Mouse (Mus musculus): ENCODE data around the gene A730015C16Rik.

Gene A730015C16Rik

DNA sequence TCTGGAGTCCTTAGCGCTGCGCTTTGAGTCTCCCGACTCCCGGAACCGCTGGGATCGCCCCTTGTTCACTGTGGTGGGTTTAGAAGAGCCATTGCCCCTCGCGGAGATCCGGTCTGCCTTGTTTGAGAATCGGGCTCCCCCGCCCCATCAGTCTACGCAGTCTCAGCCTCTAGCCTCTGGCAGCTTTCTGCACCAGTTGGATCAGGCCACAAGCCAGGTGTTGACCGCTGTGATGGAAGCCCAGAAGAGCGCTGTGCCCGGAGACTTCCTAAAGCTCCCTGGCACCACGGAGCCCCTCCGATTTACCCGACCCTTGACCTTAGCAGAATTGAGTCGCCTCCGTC lies at the start of gene A730015C16Rik:
TSS of gene A730015C16Rik (minus strand) at position 115 of the 344 bp plus-strand sequence.
- no peak for DNase-seq (ENCODE audit: low spot score)

DNA sequence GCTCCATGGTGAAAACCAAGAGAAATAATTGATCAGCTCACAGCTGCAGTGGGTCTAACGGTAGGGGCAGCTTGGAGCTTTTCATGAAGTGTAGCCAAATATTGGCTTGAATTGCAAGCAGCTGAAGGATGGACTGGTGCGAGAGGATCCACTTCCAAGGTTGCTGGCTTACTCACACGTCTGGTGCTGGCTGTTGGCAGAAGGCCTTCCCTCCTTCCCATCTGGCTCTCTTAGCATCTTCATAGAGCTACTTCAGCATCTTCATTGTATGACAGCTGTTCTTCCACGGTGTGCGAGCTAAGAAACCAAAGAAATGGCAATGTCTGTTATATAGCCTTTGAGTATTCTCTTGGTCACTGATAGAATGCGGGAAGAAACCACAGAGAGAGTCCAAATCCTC lies 42.5 kb upstream of the A730015C16Rik start:
- no peak for DNase-seq (ENCODE audit: low spot score)

DNA sequence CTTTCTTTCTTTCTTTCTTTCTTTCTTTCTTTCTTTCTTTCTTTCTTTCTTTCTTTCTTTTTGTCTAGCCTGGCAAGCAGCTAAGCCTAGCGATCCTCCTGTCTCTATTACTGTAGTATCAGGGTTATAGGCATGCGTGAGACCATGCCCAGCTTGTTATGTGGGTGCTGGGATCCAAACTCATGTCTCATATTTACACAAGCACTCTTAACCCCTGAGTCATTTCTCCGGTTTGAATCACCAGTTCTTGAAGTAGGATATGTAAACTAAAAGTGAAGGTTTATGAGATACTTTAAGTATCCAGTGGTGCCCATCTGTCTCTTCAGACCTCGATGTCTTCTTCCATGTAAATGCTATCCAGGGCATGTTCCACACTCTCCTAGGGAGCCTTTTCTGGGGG lies 39.0 kb upstream of the A730015C16Rik start:
- DNase-seq (ENCODE audit: low spot score): no peak

DNA sequence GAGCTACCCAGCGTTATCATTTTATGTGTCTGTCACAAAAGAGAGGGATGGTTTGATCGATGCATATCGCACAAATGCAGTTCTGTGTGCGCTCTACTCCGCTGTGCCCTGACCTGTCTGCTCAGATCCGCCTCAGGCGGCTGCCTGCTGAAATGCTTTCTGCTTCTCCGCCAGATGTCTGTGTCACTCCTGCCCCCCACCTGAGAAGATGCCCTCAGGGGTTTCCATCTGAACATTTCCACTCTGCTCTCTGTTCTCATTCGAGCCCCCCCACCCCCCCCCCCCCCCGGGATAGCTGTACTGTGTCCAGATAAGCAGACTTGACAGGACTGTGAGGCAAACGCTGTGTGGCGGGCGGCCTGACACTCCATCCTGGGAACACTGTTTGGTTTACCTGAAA lies 35.4 kb upstream of the A730015C16Rik start:
- no peak for DNase-seq (ENCODE audit: low spot score)

DNA sequence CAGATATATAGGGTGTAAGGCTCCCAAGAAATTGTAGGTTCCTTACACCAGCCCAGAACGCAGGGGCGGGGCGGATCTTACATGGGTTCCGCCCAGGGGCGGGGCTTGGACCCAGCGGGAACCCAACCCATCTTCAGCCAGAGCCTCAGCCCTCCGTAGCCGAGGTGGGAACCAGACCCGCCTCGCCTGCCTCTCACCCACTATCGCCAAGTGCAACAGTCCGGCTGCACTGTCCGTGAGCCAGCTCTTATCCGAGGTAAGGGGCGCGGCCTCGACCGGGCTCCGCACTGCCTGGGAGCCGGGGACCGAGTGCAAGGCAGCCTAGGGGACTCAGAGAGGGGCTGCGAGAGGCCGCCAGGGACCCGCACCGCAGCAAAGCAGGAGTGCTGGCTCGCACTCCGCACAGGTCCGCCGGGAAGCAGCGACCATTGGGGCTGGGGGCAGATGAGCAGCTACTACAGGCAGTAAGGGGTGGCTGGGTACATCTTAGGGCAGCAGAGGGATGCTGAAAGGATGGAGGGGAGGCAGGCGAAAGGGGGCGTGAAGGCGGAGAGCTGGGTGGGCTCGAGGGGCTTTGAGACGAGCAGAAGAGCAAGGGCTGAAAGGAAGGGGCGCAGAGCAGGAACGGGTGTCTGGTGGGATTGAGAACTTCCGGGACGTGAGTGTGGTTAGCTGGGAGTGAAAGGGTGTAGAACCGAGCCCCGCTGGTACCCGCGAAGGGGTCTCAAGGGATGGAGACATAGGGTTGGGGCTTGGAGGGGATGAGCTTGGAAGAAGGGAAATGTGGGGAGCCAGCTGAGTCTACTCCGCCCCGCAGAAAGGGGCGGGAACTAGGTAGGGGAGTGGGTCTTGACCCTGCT lies 30.8 kb upstream of the A730015C16Rik start, which contains the start of gene Rab3b:
TSS of gene Rab3b (plus strand) at position 101 of the 860 bp plus-strand sequence.
- peak; percentile 12 for DNase-seq (ENCODE audit: low spot score)

DNA sequence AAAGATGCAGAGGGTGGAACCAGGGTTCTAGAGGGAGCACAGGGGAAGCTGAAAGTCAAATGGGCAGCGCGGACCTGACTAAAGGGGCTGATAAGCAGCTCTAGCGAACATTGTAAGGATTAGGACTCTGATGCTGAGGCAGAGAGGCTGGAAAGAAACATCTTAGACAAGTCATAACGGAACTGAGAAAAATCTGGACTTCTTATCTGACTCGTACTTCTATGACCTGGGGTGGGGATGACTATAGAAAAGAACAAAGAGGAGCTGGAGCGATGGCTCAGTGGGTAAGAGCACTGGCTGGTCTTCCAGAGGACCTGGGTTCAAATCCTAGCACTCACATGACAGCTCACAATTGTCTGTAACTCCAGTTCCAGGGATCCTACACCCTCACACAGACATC lies 29.5 kb upstream of the A730015C16Rik start:
- no peak for DNase-seq (ENCODE audit: low spot score)

DNA sequence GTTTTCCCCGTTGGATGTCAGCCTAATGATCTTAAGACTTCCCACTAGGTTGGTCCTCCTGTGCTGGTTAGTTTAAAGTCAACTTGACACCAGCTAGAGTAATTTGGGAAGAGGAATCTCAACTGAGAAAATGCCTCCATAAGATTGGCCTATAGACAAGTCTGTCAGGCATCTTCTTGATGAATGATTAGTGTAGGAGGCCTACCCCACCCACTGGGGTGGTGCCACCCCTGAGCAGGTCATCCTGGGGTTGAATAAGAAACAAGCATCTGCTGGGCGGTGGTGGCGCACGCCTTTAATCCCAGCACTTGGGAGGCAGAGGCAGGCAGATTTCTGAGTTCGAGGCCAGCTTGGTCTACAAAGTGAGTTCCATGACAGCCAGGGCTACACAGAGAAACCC lies 25.3 kb upstream of the A730015C16Rik start:
- no peak for DNase-seq (ENCODE audit: low spot score)

DNA sequence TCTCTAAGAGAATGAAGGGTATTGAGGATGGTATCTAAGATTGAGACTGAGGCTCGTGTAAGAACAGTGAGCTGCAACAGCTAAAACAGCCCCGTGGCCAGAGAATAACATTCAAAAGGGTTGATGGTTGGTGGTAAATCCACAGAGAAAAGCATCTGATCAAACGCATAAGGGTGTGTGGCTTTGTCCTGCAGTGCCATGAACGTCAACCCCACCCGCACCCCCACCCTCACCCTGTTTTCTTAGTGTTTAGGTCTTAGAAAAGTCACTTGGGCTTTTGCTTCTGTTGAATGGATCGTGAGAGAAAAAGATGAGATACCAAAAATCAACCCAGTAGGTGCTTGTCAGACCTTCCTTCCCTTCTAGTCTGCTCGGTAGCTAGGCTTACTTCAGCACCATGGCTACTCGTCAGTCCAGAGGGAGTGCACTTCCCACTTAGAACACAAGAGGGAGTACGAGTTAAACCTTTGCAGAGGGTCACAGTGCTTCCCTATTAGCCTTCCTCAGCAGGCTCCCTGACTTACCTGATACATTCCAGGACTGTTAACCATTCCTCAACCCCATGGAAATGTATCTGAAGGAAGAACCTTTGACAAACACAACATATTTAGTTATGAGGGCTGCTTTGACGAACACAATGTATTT lies 21.4 kb upstream of the A730015C16Rik start:
- DNase-seq (ENCODE audit: low spot score): peak; percentile 99

DNA sequence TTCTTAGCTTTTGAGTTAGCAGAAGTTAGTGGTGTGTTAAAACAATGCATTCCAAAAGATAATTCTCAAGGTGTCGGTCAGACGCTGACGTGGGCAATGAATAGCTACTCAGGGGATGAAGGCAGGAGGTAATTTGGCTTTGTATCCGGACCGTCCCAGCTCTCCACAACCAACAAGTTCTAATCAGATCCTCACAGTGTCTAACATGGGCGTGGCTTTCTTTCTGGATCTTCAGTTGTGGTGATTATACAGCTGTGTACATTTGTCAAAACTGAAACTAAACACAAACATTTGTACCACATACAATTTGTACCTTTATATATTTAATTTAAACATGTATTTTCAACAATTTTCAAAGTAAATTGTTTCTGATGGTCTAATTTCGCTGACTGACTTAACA lies 18.4 kb upstream of the A730015C16Rik start:
- no peak for DNase-seq (ENCODE audit: low spot score)

DNA sequence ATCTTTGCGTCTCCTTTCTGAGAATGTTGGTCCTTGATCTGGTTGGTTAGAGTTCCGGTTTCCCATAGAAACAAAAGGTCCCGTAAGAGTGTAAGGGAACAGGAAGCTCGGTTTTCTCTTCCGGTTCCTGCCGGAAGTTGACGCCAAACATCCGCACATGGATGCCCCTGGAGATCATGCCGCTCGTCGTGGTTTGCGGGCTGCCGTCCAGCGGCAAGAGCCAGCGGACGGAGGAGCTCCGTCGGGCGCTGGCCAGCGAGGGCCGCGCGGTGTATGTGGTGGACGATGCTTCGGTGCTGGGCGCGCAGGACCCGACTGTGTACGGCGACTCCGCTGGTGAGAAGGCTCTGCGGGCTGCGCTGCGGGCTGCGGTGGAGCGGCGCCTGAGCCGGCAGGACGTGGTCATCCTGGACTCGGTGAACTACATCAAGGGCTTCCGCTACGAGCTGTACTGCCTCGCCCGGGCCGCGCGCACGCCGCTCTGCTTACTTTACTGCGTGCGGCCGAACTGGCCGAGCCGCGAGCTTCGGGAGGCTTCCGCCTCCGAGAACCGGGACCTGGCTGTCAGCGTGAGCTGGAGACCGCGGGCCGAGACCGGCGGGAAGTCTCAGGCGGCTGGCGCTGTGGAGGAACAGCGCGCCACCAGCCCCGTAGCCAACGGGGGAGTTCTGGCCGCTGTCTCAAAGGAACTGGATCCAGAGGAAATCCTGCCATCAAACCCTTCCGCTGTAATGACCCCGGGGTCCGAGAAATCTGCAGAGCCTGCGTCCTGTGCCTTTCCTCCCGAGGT lies 509 bp downstream of the A730015C16Rik start, which contains the start of gene Kti12:
TSS of gene Kti12 (plus strand) at position 71 of the 790 bp plus-strand sequence.
- DNase-seq (ENCODE audit: low spot score): peak; percentile 49

DNA sequence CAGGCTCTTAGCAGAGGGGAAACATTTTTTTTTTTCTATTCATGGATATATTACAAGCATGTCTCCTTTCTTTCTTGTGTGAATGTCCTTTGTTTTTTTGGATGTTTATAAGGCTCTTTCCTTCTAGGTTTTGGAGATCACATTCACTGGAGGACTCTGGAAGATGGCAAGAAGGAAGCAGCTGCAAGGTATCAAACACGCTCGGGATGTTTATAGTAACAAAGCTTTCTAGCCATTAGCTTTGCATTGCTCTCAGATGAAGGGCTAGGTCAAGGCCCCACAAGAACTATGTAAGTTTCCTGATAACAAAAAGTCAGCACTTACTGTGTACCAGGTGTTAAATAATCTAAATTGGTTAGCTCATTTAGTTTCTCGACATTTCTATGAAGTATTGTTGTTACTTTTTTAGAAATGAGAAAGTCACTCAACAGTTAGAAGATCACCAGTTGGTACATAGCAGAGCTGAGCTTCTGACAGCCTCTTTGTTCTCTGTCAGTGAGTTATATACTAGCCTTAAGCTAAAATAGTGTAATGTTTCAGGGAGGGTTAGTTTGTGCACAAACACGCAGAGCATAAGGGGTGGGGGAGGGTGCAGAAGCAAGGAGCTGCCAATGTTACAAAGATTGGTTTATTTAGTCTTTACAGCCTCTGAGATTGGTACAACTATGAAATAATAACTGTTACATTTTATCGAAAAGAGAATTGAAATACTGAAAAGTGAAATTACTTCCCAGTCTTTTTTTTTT lies 2.4 kb downstream of the A730015C16Rik start:
- DNase-seq (ENCODE audit: low spot score): no peak

DNA sequence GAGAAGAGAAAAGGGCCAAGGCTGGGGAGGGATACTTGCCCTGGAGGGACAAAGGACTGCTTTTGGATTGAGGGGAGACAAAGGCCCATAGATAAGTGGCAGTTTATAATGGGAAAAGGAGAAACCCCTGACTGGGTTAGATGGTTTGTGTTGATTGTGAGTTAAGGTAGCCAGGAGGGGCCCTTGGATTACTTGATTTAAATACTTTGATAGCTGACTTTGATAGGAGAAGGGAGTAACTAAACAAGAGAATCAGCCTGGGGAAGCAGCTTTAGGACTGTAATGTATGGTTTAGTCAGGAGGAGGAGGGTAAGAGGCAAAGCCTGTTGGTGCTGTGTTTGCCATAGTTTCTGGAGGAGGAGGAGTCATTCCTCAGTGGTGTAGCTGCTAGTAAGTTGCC lies 5.1 kb downstream of the A730015C16Rik start:
- DNase-seq (ENCODE audit: low spot score): no peak

DNA sequence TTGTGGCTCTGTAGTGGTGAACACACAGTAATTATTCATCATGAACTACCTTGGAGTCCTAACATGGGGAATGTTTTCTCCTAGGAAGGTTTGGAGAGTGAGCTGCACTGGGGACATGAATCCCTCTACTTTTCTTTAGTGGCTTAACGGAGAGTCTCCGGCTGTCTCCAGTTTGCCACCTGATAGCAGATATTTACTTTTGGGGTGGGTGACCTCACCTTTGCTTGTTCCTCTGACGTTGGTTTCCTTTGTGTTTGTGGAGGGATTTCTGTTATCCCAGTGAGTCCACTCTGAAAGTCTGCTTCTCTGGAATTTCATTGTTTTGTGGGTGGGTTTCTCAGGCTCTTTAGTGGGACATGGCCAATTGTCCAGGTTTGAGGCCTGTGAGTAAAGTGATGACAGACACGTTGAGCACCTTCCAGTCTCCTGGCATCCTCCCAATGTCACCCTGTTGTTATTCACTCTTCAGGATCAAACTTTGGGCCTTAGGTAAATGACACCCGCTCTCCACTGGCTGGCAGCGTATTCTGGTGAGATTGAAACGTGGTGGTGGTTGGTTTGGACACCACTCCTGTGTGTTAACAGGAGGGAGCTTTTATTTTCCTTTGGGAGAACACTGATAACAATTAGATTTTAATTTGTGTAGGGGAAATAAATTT lies 6.4 kb downstream of the A730015C16Rik start:
- DNase-seq (ENCODE audit: low spot score): no peak

DNA sequence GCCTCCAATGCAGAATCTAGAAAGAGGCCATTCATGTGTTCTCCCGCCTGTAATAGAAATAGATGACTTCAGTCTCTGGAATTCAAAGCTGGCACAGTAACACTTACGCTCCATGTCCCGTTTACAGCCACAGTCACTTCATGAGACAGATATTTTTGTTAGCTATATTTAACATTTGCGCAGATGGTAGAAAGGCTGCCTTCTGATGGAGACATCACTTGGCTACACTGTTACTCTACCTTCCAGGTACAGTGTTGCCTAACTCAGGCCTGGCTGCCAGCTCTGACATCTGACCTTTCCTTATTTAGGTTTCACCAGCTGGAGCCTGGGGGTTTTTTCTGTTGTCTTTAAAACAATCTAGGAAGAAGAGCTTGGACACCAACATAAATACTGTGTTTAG lies 10.4 kb downstream of the A730015C16Rik start:
- no peak for DNase-seq (ENCODE audit: low spot score)

DNA sequence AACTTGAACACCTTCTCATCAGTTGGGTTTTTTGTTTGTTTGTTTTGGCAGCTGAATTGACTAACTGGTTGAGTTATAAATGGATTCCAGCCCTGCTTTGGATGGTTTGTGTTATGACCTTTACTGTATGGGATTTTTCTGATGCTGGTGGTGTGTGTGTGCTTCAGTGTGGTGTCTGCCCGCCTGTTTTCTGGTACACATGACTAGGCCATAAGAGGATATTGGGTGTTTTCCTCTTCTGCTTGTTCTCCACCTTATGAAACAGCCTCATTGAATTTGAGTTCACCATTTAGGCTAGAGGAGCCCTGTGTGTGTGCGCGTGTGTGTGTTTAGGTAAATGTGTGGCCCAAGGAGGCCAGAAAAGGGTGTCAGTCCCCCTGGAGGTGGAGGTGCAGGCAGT lies 12.9 kb downstream of the A730015C16Rik start:
- no peak for DNase-seq (ENCODE audit: low spot score)

DNA sequence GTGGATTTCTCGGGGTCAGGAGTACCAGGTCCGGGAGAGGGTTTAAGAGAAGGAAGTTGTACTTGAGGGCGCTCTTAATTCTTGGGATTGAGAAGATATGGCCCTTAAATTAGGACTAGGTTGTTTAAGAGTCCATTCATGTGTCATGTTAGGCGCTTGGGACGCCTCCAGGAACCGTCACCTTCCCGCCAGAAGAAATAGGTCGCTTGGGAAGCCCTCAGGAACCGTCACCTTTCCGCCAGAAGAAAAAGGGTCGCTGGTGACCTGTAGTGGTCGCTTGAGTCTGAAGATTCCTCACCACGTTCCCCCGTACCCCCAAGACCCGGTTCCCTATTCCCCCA lies 13.5 kb downstream of the A730015C16Rik start:
- DNase-seq (ENCODE audit: low spot score): no peak

DNA sequence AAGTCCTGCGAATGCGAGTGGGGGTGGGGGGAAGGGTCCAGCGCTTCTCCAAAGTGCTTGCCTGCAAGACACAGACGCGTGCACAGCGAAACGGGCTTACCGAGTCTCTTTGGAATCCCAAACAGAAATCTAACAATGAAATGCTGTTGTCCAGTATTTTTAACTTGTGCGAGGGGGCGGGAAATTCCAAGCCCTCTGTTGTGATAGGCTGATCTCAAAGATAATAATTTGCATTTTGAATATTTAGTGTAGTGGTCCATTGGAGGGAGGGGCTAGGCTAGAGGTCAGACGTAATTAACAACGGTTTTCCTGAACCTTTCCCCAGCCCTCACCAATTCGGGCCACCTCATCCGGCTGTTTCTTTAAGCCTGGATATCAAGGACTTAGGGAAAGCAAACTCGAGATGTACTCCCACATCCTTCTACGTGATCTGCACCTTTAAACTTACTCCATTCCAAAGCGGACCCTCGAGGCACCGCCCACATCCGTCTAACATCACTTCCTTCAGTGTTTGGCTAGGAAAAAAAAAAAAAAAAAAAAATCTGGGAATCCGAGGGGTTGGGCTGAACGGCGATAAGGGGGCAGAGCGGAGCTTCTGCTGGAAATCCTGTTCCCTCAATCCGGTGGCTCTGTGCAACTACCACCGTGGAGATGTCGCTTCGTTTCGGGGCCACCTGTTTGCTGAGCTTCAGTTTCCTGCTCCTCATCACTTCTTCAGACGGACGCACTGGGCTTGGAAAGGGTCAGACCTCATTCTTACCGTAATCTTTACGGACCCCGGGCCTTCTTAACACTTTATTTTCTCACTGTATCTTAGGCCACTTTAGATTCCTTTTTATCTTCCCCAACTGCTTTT lies 14.1 kb downstream of the A730015C16Rik start, which contains the start of gene Txndc12:
TSS of gene Txndc12 (plus strand) at position 487 of the 856 bp plus-strand sequence.
- DNase-seq (ENCODE audit: low spot score): peak; percentile 81

DNA sequence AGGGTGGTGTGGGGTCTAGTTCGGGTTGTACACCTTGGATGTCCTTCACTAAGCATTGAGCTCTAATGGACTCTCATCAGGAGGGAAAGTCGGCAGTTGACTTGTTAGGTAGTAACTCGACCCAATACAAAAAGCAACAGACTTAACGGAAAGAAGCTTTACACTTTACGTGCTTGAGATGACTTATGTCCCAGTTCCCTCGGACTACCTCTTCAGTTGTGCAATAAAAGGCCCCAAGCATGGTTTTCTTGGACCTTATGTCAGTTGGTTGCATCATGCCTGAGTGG lies 14.6 kb downstream of the A730015C16Rik start:
- no peak for DNase-seq (ENCODE audit: low spot score)

DNA sequence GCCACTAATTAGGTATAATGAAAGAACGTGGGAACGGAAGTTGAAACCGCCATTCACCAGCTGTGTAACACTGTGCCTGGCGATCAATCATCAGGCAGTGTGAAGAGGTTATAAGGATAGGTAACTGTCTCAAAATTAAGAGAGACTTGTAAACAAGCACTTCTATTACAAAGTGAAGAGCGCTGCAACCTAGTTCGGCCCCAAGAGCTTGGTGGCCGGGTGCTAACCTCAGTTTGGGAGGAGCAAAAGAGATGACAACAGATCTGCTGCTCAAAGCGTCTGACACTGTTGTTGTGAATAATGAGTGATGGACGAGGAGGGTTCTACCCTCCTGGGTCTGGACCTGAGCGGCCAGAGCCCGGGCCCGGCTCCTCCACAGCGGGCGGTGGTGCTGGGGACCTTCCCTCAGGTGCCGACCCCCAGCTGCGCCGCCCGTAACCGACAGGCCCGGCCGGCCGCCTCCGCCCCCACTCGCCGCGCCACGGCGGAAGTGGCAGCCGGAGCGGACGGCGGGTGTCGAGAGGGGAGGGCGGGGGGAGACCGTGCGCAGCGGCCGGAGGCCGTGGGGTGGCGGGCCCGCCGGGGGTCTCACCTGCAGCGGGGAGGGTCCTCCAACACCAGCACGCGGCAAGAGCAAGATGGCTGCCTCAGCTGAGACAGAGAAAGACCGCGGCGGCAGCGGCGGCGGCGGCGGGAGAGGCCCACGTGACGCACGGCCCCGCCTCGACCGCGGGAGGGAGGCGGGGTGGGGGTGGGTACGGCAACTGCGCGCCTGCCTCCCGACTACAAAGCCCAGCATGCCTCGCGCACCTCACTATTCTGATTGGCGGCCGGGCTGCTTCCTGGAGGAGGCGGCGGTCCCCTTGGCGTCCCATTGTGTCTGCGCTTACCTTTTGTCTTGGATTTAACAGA lies 15.2 kb downstream of the A730015C16Rik start, which contains the start of gene Btf3l4:
TSS of gene Btf3l4 (minus strand) at position 699 of the 912 bp plus-strand sequence.
- peak; percentile 69 for DNase-seq (ENCODE audit: low spot score)

Measured in layer of hippocampus, adult 9-10 months (tissue).